Mouse (Mus musculus): ENCODE data around the gene Cebpe.

The Cebpe gene

DNA sequence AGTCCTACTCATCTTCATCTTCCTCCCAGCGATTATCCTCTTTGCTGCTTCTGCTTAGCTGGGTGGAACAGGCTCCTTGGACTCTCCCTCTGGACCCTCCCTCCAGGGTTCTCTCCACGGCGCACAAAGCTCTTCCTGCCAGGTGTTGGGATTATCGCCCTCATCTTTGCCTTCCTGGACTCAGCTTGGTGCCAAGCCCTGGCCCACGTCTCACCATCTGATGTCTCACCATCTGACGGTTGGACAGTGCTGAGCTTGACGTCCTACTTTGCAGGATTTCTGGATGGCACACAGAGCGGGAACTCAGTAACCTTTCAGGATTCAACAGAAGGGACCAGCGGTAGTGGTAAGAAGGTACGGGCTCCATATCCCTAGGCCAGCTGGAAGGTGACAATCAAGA lies 9.7 kb upstream of the Cebpe start:
- DNase-seq (ENCODE audit: low spot score in 2 of 2): no peak

DNA sequence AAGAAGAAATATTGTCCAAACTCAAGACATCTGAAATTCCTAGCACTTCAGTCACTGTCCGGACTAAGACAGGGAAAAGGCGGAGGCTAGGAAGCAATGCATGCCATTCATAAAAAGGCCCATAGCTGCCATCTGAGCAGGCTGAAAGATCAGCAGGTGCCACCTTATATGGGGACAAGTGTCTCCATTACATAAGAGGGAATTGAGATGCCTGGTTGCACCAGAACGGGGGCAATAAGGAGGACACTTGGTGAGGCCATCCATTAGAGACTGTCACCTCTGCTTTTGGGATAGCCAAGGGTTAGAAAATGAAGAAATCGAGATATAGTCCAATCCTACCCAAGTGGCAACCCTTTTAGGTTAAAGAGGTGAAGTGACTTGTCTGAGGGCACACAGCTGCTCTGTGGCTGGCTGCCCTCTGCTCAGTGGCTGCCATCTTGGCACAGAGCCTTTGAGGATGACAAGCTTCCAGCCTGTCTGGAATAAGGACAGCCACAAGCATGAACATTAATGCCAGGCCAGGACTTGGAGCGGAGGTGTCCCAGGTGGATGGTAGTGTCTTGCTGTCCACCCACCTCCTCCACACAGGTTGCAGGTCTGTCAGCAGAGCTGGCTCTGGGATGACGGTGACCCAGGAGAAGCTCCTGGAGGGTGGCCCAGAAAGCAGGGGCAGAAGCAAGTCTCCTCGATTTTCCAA lies 8.8 kb upstream of the Cebpe start:
- DNase-seq (ENCODE audit: low spot score in 2 of 2): no peak

DNA sequence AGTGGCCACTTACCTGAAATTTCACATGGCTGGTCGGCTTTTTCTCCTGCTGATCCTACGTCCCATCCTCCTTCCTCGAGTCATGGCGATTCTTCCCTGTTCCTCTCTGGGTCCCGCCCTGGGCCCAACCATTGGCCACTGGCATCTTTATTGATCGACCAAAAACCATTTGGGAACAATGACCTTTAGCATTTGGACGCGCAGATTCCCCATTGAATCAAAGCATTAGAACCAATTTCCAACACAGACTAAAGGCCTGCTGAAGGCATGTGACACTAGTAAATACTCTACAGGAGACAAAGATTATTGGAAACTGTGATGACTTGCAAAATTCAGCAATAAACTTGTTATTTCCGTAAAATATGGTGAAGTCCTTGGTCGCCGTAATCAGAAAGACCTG lies 8.1 kb upstream of the Cebpe start:
- no peak for DNase-seq (ENCODE audit: low spot score in 2 of 2)

DNA sequence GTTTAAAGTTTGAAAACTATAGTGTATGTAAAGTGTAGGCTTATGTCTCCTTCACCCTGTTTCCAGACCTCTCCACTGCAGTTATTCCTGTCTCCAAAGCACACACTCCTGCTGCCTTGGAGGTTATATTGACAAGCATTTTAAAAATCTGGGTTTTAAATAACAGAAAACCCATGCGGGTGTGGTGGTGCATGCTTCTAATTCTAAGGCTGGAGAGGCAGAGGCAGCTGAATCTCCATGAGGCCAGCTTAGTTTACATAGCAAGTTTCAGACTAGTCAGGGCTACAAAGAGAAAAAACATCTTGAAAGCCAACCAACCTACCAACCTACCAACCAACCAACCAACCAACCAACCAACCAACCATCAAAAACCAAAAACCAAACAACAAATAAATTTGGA lies 3.4 kb upstream of the Cebpe start:
- no peak for DNase-seq (ENCODE audit: low spot score in 2 of 2)

DNA sequence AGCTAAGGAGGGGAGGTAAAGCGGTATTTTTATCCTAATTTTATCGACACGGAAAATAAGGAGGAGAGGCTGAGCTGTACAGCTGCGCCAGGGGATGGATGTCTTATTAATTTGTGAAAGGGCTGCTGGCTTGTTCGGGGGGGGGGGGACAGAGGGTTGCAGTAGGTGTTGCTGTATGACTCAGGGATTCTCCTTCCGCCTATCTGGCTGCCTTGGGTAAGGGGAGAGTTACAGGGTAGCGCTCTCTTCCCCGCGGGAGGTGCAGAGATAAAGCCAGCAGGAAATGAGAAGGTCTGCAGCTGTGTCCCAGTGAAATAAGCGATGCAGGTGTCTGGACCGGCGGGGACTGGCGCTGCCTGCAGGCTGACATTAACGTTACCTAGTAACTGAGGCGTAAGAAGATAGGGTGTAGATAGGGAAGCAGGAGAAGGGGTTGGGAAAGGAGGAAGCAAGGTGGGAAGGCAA lies 2.7 kb upstream of the Cebpe start:
- no peak for DNase-seq (ENCODE audit: low spot score in 2 of 2)

DNA sequence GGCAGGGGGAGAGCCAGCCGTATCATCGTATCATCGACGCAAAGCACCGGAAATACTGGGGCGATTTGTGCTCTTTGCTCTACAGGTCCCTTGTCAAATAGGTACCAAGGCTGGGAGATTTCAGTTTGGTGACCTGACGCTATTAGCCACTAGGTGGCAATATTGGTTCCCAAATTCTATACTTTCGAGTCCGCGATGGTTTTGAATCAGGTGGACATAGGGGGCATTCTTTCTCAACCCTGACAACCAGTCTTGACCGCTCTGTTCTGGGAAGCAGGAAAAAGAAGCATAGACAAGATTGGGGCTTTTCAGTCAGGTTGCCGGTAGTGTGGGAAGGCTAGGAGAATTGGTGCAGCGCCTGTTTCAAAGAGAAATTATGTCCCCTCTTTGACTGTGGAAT lies 2.1 kb upstream of the Cebpe start:
- peak; percentile 66 to 80 for DNase-seq (ENCODE audit: low spot score in 2 of 2)

DNA sequence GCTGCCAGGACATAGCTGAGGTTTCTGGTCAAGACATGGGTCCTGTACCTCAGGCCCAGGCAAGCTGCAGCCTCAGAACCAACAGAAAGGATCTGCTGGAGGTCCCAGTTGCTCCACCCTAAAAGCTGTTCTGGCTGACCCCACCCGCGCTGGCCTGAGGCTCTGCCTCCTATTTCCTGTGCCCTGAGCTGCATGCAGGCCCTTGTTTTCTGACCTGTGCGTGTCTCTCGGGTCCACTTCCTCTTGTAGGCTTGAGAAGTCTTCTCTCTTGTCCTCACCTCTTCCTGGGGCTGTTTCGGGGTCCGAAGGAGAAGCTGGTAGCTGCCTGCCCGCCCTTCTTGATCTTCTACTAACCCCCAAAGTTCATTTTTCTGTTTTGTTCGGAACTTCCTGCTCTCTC lies 887 bp upstream of the Cebpe start:
- DNase-seq (ENCODE audit: low spot score in 2 of 2): peak; percentile 47 to 73

DNA sequence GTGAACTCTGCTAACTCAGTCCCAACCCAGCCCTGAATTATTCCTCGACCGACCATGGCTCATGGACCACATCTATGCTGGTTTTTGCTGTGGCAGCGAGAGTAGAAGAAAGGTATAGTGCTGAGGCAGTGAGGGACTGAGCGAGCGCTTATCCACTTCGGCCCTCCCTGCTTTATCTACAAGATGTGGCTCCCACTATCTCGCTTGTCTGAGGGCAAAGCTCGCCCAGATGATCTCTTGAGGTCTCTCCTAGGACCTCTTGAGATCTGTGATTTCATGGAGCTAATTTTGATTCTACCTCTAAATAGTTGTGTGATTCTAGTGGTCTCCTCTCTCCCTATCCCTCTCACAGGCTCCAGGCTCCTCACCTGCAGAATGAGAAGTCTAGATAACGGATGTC lies 2.9 kb downstream of the Cebpe start:
- DNase-seq (ENCODE audit: low spot score in 2 of 2): no peak

DNA sequence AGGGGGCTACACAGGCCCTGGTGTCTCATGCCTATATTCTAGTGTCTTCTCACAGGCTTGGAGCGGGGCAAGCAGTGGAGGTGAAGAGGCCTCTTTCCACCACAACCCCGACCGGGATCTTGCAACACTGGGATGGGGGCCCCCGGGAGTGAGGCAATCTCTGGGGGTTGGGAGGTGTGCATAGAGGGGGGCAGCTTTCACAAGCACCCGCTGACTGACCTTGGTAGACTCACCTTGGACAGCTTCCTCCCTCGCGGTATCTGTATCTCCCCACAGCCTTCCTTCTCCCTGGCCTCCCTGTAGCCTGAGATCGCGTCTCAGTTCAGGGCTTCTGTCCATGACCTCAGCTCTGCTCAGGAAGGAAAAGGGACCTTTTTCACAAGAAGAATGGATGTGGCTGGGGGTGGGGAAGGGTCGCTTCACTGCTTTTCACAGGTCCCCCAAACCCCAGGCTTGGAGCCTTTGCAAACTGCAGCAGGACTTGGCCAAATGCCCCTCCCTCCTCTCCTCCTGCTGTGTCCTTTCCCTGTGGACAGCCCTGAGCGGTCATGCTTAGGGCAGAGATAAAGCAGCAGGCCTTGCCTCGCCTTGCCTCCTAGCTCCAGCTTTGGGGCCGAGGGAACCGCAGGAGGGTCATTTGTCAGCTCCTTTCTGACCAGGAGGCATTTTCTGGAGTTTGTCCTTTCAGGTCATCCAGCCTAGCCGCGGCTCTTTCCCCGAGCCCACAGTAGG lies 5.2 kb downstream of the Cebpe start:
- peak; percentile 64 to 77 for DNase-seq (ENCODE audit: low spot score in 2 of 2)

DNA sequence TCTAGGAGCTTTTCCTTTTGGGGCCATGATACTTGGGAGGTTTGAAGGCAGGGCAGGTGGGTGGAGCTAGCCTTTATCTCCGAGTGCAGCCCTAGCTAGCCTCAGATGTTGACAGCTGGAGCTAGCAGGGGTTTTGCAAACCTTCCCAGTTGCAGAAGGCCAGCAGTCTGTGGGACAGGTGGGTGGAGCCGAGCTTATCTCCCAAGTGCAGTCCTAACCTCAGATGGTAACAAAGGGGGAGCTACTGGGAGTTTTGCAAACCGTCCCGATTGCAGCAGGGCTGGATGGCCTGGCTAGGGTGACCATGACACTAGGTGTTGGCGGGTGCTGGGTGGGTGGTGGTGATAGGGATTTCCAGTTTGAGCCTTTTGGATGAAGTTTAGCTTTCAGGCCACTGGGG lies 6.1 kb downstream of the Cebpe start:
- peak; percentile 86 for DNase-seq (ENCODE audit: low spot score in 2 of 2)

DNA sequence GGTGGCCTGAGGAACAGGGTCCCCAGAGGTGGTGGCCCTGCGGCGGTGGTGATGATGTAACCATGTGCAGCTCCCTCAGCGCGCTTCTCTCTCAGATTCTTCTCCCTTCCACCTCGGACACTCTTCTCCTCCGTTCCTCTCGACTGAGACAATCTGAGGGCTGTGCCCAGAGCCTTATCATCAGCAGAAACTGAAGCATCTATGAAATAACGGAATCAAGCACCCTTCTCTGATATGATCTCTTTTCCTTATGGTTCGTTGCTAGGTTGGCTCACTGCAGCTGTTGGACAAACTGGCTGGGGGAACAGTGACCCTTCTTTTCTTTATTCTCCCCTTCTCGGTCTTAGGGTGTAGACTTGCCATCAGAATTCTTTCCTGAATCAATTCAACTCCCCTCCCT lies 8.8 kb downstream of the Cebpe start:
- DNase-seq (ENCODE audit: low spot score in 2 of 2): no peak

DNA sequence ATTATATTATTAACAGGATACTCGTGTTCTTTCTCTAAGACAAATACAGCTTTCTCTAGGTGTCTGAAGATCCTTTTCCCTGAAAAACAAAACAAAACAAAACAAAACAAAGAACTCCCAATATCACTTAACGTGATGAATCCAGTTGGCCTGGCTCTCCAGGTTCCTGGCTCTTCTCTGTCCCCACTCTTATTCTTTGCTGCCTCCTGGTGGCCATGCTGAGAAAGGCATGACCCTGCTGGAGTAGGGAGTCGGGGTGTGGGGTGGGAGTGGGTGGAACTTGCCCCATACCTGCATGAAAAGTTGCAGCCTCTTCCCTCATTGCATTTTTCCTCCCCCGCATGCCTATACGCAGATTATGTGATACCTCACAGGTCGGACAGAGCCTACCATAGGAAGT lies 10.7 kb downstream of the Cebpe start:
- DNase-seq (ENCODE audit: low spot score in 2 of 2): peak; percentile 82 to 95

DNA sequence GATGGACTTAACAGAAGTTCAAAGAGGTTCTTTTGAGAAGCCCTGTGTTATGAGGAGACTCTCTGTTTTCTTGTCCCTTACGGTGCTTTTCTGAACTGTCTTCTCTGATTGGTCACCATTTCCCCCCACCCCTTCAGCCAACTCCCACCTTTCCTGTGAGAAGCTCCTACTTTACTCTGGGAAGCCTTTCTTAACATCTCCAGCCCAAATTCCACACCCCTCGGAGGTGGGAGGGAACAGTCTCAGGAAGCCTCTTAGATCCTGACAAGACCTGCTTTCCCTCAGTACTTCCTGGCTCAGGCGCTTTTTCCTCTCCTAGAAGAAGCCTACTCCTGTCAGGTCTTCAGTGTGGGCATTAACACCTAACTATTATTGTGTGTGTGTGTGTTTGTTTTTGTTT lies 12.4 kb downstream of the Cebpe start:
- DNase-seq (ENCODE audit: low spot score in 2 of 2): no peak

DNA sequence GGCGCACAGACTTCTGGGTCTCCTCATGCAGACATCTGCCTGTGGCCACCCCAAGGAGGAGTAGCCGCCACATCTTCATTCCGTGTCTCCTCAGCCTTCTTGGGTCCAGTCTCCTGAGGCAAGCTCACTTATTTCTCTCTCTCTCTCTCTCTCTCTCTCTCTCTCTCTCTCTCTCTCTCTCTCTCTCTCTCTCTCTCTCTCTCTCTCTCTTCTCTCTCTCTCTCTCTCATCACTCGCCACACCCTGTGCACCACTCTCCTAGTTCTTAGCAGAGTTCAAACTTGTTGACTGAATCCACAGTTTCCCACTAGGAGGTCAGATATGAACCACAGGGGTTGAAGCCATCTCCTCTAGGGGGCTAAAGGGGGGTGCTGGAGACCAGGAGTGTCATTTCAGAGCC lies 13.2 kb downstream of the Cebpe start, which contains the start of gene Gm29776:
TSS of gene Gm29776 (minus strand) at position 101 of the 400 bp plus-strand sequence.
- no peak for DNase-seq (ENCODE audit: low spot score in 2 of 2)

DNA sequence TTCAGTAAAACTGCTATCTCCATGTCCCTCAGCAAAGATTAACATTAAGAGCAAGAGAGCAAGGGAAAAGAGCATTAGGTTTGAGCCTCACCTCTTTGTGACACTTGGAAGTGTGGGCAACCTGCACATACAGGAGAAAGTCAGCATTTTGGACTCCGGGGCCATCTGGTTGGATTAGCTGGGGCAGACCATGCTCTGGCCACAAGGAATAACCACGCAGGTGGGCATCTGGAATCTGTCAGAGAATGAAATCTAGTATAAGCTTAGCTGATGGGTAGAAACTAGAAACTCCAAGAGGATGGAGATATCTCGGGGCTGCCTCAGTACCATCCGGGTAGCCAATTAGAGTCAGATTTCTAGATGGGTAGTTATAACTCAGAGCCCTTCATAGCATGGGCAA lies 15.2 kb downstream of the Cebpe start:
- peak in 1 of 2 experiments; percentile 51 for DNase-seq (ENCODE audit: low spot score in 2 of 2)

DNA sequence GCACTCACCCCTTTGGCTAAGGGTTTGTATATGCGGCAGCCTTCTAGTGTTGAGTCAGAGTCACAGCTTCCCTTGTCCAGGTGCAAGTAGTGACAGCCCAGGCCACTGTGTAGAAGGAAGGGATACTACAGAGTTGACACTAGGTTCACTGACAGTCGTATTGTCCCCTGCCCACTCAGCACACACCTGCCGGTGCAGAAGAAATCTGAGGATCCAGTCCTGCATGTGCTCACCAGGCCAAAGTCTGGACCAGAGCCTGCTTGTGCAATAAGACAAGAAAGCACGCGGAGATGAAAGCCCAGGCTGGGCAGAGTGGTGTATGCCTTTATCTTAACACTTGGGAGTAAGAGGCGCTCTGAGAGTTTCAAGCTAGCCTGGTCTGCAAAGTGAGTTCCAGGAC lies 16.9 kb downstream of the Cebpe start:
- DNase-seq (ENCODE audit: low spot score in 2 of 2): peak in 1 of 2 experiments; percentile 52

DNA sequence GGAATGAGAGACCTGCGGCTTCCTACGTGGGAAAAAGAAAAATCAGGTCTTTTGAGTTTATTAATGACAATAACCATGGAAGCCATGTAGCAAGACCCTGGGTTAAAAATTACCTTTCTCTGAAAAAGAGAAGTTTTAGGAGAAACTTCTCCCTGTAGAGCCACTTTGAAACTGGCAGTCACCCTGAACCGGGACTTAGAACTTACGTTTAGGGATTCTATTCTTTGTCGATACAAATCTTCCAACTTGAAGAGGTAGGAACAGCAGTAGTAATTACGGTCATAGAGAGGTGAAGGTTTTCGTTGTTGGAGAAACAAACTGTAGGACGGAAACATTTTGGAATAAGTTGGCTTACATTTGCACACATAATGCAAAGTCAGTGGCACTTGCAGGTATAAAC lies 24.7 kb downstream of the Cebpe start:
- DNase-seq (ENCODE audit: low spot score in 2 of 2): no peak

DNA sequence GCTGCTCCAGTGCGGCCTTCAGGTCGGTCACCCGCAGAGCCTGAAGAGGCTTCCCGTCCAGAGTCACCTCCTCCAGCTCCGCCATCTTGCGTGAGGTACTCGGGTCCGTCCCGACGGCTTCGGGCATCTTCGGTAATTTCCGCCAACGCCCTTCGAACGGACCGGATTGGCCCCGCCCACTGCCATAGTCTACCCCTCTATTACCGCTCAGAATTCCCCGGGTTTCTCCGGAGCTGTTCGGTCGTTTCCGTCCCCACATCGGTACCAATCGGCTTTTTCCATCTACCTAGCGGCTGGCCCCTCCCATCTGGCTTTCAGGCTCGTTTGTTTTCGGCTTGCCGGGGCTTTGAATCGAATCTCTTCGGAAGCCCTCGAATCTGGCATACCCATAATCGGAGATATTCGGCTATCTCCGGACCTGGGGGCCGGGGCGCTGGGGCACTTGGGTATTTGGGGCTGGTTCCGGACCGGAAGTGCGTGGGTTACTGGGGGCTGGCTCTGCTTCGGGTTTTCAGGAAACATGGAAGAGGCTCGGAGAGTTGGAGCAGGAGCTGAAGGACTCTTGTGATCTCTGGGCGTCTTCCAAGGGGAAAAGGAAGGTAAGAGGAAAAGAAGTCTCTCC lies 25.3 kb downstream of the Cebpe start, which contains the start of gene Acin1:
TSS of gene Acin1 (minus strand) at position 410 of the 622 bp plus-strand sequence.
- DNase-seq (ENCODE audit: low spot score in 2 of 2): peak; percentile 99 to 100

DNA sequence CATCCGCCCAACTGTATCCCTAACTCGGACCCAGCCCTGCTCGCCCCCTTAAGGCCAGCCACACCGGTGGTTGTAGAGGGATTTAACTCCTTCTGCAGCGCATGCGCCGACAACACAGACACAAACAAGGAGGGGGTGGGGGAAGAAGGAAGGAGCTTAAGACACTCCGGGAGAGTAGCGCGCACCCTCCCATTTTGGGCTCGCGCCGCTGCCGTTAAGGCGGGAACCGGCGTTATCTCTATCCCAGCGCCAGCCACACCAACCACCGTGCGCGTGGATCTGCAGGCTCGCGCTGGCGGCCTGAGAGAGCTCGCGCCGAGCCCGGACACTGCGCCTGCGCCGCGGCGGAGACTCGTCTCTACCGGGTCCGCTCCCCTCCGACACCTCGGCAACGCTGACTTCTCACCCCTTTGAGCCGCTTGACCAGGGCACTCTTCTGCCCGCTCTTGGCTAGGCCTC lies 25.9 kb downstream of the Cebpe start, which contains the start of gene 1700123O20Rik:
TSS of gene 1700123O20Rik (plus strand) at position 154 of the 459 bp plus-strand sequence.
- DNase-seq (ENCODE audit: low spot score in 2 of 2): peak in 1 of 2 experiments; percentile 87

DNA sequence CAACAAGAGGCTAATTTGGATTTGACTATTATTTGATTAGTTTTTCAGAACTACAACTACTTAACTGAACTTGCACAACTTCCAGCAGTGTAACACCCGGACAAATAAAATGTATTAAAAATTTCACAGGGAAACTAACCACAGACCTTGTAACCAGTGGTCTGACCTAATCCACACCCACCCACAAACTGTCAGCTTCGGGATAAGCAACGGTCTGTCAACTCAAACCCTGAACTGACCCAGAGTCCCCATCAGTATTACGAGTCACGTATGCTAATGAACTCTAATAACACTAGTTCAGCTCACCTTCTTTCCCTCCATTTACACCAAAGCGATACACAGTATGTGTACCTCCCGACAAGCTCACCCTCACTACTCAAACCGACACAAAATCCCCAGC lies 26.5 kb downstream of the Cebpe start:
- no peak for DNase-seq (ENCODE audit: low spot score in 2 of 2)

DNA sequence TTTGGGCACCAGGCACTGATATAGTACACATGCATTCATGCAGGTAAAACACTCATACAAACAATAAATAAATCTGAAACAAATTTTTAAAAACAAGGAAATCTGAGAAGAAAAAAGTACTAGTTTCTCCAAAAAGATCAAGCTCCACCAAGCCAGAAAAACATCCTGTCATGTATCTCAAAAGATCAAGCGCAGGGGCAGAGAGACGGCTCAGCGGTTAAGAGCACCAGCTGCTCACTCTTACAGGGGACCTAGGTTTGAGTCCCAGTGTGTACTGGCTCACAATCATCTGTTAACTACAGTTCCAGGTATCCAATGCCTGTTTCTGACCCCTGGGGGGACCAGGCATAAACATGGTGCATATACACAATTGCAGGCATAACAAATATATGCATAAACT lies 29.6 kb downstream of the Cebpe start:
- no peak for DNase-seq (ENCODE audit: low spot score in 2 of 2)

DNA sequence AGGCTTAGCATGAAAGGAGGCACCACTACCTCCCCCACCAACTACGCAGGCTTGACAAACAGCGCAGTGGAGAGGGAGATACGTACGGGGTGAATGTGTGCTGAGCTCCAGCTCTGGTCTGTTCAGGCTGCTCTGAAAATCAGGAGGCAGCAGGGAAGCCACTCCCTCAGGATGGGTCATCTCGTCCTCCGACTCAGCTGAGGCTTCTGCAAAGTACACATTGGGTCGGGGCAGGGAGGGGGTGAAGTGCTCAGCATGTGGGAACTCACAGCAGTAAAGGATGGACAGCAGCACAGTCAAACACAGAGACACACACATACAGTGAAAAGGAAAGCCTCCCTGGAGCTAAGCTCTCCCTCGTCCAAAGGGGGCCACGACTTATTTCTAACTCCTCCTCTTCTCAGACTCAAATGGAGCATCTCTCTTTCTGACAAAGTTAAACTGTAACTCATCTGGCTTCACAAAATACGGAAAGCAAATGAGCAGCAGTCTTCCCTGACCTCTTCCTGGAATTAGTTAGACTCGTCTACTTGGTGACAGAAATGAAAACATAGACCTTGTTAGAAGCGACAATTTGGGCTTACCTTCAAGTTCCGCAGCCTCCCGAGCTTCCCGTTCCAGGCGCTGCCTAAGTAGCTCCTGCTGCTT lies 33.2 kb downstream of the Cebpe start:
- DNase-seq (ENCODE audit: low spot score in 2 of 2): no peak

Measured in spleen, postnatal 4 days (tissue).